Mouse (Mus musculus) thymus, adult 2 months (tissue): ENCODE measurements around the gene Adora3.

Source experiments
- CTCF ChIP-seq: fragments of 200-500 bp; IDR thresholded peaks from 2 replicates; pipeline ENCODE4 v1.5.1; 2012; ENCODE audit warnings: mild to moderate bottlenecking, control low read depth, low read length, moderate library complexity, borderline replicate concordance; ENCODE audit not compliant: control insufficient read depth, poor library complexity, insufficient read depth; ENCODE audit errors: extremely low read depth
- POLR2A ChIP-seq: fragments of 200-500 bp; IDR thresholded peaks from 2 replicates; pipeline ENCODE4 v1.6.1; 2012; ENCODE audit warnings: mild to moderate bottlenecking, low read length, control low read depth, moderate library complexity; ENCODE audit not compliant: control insufficient read depth, poor library complexity, insufficient read depth; ENCODE audit errors: extremely low read depth

- no peak for TF ChIP-seq POLR2A
- TF ChIP-seq CTCF = no peak
Observed at GRCm38 (mm10) chr3:105876022-105876421, 5.4 kb downstream of the Adora3 start.
